Mouse (Mus musculus) heart, postnatal 36 days (tissue): ENCODE data around the gene Dock9. TPM values are rescaled to one million over a fixed set of nuclear protein-coding genes. Genes with fewer than 3 reads are reported as not detected.
A peak's percentile ranks its signal among the peaks of the same experiment; 100 is the strongest.
"Not testable (repeated sequence)": the region's sequence is repeated elsewhere in the genome, so short reads cannot be mapped to it uniquely, and the experiment has no call there.

ENCODE experiments used
- DNase-seq, 2 experiments: peaks; one replicate each; pipeline ENCODE4 v3.0.0; 2021 to 2022
- intact Hi-C: fragments of 180-260 bp; cut with DNase I; formaldehyde crosslinking; loops from one replicate; pipeline ENCODE4 v1.15.1; 2025
- total RNA-seq, 2 experiments: library from RNA; stranded (reverse); gene quantifications; 2 replicates each; pipeline ENCODE4 v1.2.3; 2021

The Dock9 gene
- total RNA-seq, 2 experiments from 2014 or later: 28.6 to 36.5 TPM

DNA sequence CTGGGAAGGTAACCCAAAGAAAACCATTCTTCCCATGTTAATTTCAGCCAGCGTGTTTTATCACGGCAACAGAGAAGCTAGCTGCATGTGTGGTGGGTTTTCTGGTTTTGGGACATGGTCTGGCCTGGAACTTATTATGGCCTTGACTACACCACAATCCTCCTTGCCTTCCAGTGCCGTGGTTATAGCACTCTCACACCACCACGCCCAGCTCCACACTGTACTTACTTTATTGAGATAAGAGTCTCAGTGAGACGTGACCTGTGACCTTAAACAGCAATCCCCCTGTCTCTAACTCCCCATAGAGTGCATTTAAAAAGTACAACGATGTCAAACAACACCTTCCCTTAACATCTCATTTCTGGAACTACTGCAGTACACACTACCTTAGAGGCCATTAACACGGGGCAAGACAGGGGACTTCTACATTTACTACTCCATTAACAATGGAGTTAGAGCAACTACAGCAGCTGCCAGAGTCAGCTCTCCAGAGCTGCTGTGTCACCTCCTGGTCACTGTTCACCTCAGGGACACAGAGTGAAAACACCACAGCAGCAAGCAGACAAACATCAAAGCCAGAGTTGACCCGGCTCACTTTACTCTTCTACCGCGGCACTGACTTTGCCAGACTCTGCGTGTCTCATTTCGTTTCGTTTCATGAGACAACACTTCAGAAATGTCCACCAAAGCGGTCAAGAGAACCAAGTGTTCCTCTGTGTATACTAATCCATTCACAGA, 86.4 kb downstream of the Dock9 start:
- intact Hi-C loops: loop anchor here (5.0 kb wide), 1 partner anchor 41 kb away; no protein-coding TSS in a partner anchor
- no peak for DNase-seq

- intact Hi-C loops: loop anchor here (5.0 kb wide), 1 partner anchor 42 kb away; no protein-coding TSS in a partner anchor
- DNase-seq: no peak
These were observed 87.5 kb downstream of the Dock9 start for GRCm38 (mm10) chr14:121710130-121710529.

DNA sequence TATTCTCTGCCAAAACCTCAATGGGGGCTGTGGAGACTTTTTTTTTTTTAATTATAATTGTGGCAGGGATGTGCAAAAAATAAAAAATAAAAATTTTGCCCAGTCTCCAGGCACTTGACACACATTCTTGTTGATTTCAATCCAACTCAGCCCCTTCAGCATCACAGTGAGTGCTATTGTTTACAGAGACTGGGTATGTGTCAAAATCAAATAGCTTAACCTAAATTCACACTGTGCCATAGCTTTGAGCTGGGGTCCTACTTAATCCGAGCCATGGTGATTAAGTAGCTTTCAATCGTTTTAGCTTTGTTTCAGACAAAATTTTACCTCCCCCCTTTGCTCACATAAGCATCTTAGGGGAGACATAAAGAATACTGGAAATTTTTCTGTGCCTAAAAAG, 89.4 kb downstream of the Dock9 start:
- no peak for DNase-seq
- intact Hi-C loops: no loop called here

- no peak for DNase-seq
- intact Hi-C loops: no loop called here
These were observed 91.1 kb downstream of the Dock9 start for GRCm38 (mm10) chr14:121706482-121706901.

DNA sequence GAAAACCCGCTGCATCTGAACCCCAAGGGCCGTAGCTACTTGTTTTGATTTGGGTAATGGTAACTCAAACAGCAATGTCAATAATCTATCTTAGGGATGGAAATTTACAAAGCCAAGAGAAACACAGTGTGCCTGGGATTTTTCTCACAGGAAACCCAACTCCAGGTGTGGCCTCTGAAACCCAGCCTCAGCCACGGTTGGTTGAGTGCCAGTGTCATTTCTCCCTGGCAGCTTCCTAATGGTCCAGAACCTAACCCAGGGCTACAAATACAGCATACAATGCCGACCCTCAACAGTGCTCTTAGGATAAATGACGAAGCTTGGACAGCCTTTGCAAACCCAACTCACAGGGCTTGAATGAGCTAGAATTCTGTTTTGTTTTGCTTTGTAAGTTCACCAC, 92.0 kb downstream of the Dock9 start:
- no peak for DNase-seq
- intact Hi-C loops: no loop called here

GRCm38 (mm10) chr14:121702534-121702933, 95.1 kb downstream of the Dock9 start:
- intact Hi-C loops: loop anchor here (5.0 kb wide), 1 partner anchor 95 kb away; the partner anchor contains the start of gene Dock9
- no peak for DNase-seq

DNA sequence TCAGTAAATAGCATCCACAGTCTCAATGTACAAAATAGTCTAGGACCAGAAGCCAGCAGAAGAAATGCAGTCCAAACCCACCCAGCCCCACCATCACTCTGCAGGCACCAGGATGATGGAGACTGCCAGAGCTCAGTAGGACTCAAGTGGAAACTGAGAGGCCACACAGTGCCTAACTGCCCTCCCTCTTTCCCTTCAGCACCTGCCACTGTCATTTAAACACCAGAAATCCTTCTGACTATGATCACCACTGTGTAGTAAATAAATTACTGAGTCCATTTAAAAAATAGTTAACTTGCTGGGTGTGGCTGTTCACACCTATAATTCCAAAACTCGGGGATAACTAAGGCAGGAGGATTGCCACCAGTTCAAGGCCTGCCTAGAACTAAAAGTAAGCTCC, 97.6 kb downstream of the Dock9 start:
- intact Hi-C loops: loop anchor here (5.0 kb wide), 1 partner anchor 97 kb away; the partner anchor contains the start of gene Dock9
- DNase-seq: no peak

DNA sequence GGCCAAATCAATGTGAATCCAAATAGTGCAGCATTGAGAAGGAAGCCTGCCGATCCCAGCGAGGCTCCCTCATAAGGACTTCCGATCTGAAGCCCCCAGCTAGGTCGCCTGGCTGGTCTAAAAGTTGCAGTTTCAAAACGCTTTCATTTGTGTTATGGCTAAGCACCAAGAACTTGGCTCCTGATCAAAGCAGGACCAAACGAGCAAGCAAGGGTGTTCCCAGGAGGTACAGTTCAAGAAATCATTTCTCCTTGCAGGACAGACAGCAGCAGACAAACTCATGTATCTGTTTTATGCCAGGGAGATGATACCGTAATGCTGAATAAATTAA, 99.1 kb downstream of the Dock9 start:
- no peak for DNase-seq
- intact Hi-C loops: loop anchor here (5.0 kb wide), 2 partner anchors 36 to 54 kb away; no protein-coding TSS in a partner anchor

- intact Hi-C loops: loop anchor here (2.0 to 5.0 kb wide), 3 partner anchors 36 to 54 kb away; no protein-coding TSS in a partner anchor
- DNase-seq: peak; percentile 77 to 79
These were observed 99.7 kb downstream of the Dock9 start for GRCm38 (mm10) chr14:121697709-121698619.

DNA sequence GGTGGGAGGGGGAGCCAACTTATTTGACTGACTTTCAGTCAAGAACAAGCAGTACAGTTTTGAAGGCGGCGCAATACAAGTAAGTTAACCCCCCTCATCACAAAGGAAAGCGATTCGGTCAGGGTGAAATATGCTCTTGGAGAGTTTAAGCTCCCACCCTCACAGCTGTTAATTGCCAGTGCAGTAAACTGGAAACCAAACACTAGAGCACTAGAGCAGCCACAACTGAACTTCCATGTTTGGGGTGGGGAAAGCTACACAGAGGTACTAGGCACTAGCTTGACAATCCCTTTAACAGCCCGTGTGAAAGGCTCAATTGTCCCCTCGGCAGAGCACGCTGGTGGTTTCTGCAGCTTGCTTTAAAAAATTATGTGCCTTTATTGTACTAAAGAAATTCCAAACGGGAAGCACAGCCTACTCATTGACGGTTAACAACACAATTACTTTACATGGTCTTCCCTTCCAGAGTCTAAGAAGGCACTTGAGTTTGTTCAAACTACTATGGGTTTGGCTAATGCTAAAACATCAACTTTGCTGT, 100.4 kb downstream of the Dock9 start:
- intact Hi-C loops: loop anchor here (2.0 to 5.0 kb wide), 3 partner anchors 35 to 55 kb away; no protein-coding TSS in a partner anchor
- DNase-seq: no peak

GRCm38 (mm10) chr14:121696429-121697118, 101.1 kb downstream of the Dock9 start:
- intact Hi-C loops: loop anchor here (2.0 to 5.0 kb wide), 3 partner anchors 34 to 56 kb away; no protein-coding TSS in a partner anchor
- no peak for DNase-seq

- DNase-seq: no peak
- intact Hi-C loops: loop anchor here (2.0 to 5.0 kb wide), 3 partner anchors 16 to 58 kb away; no protein-coding TSS in a partner anchor
These were observed 102.9 kb downstream of the Dock9 start for GRCm38 (mm10) chr14:121694706-121695105.

DNA sequence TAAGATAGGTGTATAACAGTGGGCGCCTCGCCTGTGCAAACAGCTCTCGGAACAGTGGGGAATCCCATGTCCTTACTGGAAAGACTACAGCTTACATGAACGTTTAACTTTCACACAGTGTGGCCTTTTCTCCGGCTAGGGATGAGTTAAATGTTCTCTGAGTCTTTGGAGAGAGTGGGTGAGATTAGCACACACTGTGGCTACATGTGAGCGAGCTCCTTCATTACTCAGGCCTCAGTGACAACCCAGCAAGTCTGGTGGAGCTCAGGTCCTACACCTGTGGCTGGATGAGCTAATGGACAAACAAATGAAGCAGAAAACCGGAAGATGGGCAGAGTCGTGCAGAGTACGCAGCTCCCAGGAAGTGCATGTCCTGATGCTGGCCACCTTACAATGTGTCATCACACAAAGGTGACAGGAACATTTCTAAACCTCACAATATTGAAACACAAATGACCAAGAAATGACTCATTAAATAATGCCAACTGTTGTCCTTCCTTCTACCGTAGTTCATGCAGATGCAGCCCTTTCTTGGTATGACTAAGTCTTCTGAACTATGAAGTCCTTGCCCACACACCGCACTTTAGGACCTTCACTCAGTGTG, 103.5 kb downstream of the Dock9 start:
- no peak for DNase-seq
- intact Hi-C loops: loop anchor here (2.0 kb wide), 1 partner anchor 15 kb away; no protein-coding TSS in a partner anchor

- DNase-seq, intact Hi-C loops: not testable (repeated sequence)
These were observed 108.0 kb downstream of the Dock9 start for GRCm38 (mm10) chr14:121689649-121690048.

DNA sequence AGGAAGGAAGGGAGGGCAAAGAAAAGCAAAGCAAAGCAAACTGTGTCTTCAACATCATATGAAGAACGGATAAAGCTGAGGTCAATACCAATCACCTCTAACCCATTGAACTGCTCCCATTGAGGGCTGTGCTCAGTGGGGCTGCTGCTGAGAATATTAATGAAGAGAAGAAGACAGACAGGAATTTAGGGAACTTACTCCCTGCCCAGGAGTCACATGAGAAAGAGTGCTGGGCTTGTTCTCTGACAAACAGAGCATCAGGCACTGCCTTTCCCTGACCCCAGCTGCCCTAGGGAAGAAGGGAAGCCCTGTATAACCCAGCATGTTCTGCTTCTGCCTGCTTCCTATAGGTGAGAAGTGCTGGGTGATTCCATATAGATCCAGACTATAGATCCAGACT, 109.5 kb downstream of the Dock9 start:
- no peak for DNase-seq

DNA sequence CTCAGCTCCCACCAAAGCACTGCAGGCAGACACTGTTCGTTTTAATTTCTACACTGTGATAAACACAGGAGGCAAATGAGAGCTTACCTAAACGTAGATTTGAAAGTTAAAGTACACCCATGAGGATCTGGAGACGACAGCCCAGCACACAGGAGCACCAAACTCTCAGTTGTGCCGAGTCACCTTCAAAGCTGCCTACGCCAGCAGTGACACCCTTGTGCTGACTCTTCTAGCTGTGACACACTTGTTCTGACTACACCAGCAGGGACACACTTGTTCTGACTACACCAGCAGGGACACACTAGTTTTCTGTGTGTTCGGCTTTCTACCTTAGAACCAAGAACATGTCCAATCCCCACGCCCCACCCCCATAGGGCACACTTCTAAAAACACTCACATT, 110.4 kb downstream of the Dock9 start:
- DNase-seq: no peak
- intact Hi-C loops: no loop called here

More for the DNA sequence above, 109.5 kb downstream of the Dock9 start:
- intact Hi-C loops: no loop called here

DNA sequence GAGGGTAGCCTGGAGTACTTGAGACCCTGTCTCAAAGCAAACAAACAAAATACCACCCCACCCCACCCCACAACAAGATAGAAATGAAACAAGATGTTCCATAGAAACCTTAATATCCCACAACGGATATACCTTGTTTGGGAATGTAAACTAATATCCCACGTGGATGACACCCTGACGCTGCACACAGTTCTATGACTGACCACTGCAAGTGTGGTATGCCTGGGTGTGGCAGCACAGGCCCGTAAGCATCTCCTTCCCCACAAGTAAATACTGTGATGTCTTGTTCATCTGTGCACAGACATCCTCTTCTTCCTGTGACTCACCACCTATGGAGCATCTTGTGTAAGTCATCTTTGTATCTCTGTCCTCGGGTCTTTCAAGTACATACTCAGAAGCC, 118.7 kb downstream of the Dock9 start:
- intact Hi-C loops: loop anchor here (2.0 kb wide), 1 partner anchor 16 kb away; no protein-coding TSS in a partner anchor
- DNase-seq: no peak

DNA sequence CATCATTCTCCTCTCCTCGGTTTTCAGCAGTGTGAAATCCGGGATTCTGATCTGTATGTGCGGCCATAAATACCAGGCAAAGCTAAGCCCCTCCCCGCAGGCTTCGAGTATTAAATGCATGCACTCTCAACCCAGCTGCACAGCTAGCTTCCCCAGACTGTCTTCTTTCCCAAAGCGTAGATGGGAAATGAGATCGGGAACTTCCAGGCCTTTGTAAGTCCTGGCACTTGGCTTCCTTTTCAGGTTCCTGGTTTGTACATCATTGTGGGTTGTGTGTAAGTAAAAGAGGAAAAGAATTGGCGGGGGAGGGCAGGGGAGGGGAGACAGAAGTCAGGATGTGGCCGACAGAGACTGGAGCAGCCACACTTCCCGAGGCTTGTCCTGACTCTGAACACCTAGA, 119.2 kb downstream of the Dock9 start:
- intact Hi-C loops: loop anchor here (2.0 kb wide), 1 partner anchor 16 kb away; no protein-coding TSS in a partner anchor
- no peak for DNase-seq

- DNase-seq: no peak
- intact Hi-C loops: no loop called here
These were observed 120.9 kb downstream of the Dock9 start for GRCm38 (mm10) chr14:121676596-121677330.
